Mouse (Mus musculus) neural tube, embryonic 11.5 days (tissue): ENCODE results near the gene Sbf2. TPM values are rescaled to one million over a fixed set of nuclear protein-coding genes. Genes with fewer than 3 reads are reported as not detected.

ENCODE experiments used
- ATAC-seq: fragments of 200-750 bp; cut with Nextera tagmentation; 2 replicates; pipeline ENCODE4 v1.8.0; 2017; ENCODE audit warnings: moderate number of reproducible peaks, mild to moderate bottlenecking, moderate TSS enrichment, moderate library complexity; ENCODE audit not compliant: insufficient read depth, low FRiP score, low TSS enrichment
- DNase-seq: peaks from one replicate; pipeline ENCODE4 v3.0.0-alpha.2; 2015; ENCODE audit warnings: low spot score
- H3K27ac ChIP-seq: fragments of 300-500 bp; sonication (generic); 2 replicates; pipeline ENCODE4 v1.5.1; 2014; ENCODE audit warnings: low read depth, mild to moderate bottlenecking, low read length
- H3K27me3 ChIP-seq: fragments of 300-500 bp; sonication (generic); 2 replicates; pipeline ENCODE4 v1.6.1; 2014; ENCODE audit warnings: mild to moderate bottlenecking, low read length, mixed read lengths; ENCODE audit not compliant: control insufficient read depth, insufficient read depth
- H3K36me3 ChIP-seq: fragments of 300-500 bp; sonication (generic); 2 replicates; pipeline ENCODE4 v1.6.1; 2014; ENCODE audit warnings: mild to moderate bottlenecking, low read length, moderate library complexity, mixed read lengths; ENCODE audit not compliant: control insufficient read depth, insufficient read depth
- H3K4me1 ChIP-seq: fragments of 300-500 bp; sonication (generic); 2 replicates; pipeline ENCODE4 v1.6.1; 2014; ENCODE audit warnings: low read length, mixed read lengths; ENCODE audit not compliant: control insufficient read depth, insufficient read depth
- H3K4me2 ChIP-seq: fragments of 300-500 bp; sonication (generic); 2 replicates; pipeline ENCODE4 v1.6.1; 2014; ENCODE audit warnings: low read depth, mild to moderate bottlenecking, moderate library complexity
- H3K4me3 ChIP-seq: fragments of 300-500 bp; sonication (generic); 2 replicates; pipeline ENCODE4 v1.5.1; 2014; ENCODE audit warnings: low read depth, low read length
- H3K9ac ChIP-seq: fragments of 300-500 bp; sonication (generic); 2 replicates; pipeline ENCODE4 v1.6.1; 2014; ENCODE audit warnings: mild to moderate bottlenecking, low read length
- H3K9me3 ChIP-seq: fragments of 300-500 bp; sonication (generic); 2 replicates; pipeline ENCODE4 v1.6.1; 2016; ENCODE audit warnings: low read length; ENCODE audit not compliant: control insufficient read depth
- WGBS: fragments of 180-500 bp; shearing (Covaris S2); extraction: QIAGEN DNeasy Blood & Tissue Kit; methylation state at CpG from one replicate; pipeline ENCODE4 v1.1.7; 2014; 5-methylcytosine and 5-hydroxymethylcytosine counted together
- polyA plus RNA-seq: library from polyadenylated mRNA; unstranded; fragments of >200 nt; fragmentation: Nextera tagmentation; extraction: Ambion mirVana; gene quantifications from 2 replicates; pipeline ENCODE4 v1.2.1, GENCODE M21; 2014

Gene Sbf2
- polyA plus RNA-seq, 1 experiment from 2014 or later = 40.5 TPM

GRCm38 (mm10) chr7:110516241-110517220 is 98.2 kb downstream of the Sbf2 start:
- Histone ChIP-seq H3K4me3 (no peak overlapping the region), H3K9ac (no peak overlapping the region), H3K27me3 (no peaks in the 10 kb centered on the region), H3K36me3 (no peaks in the 10 kb centered on the region), H3K4me1 (no peaks in the 10 kb centered on the region), H3K27ac (no peak overlapping the region), H3K9me3 (no peaks in the 10 kb centered on the region), H3K4me2 (no peak overlapping the region)
- ATAC-seq = no peak
- WGBS = 89% methylated on average over 2 of the region's 2 CpGs
- no peak for DNase-seq

GRCm38 (mm10) chr7:110514131-110514530 is 100.6 kb downstream of the Sbf2 start:
- Histone ChIP-seq H3K9ac (no peak overlapping the region), H3K9me3 (no peaks in the 10 kb centered on the region), H3K4me1 (no peaks in the 10 kb centered on the region), H3K27ac (no peak overlapping the region), H3K4me2 (no peak overlapping the region), H3K36me3 (no peaks in the 10 kb centered on the region), H3K4me3 (no peak overlapping the region), H3K27me3 (no peaks in the 10 kb centered on the region)
- ATAC-seq (no peak), DNase-seq (no peak)

- H3K4me1 ChIP-seq = no peaks in the 10 kb centered on the region
- H3K27ac ChIP-seq = no peak overlapping the region
- no peak overlapping the region for H3K4me2 ChIP-seq
- DNase-seq (no peak), ATAC-seq (no peak)
- 94% methylated on average over 1 of the region's 1 CpGs for WGBS
- no peak overlapping the region for H3K4me3 ChIP-seq
- H3K9ac ChIP-seq = no peak overlapping the region
- no peaks in the 10 kb centered on the region for H3K36me3 ChIP-seq
- no peaks in the 10 kb centered on the region for H3K27me3 ChIP-seq
- H3K9me3 ChIP-seq = no peaks in the 10 kb centered on the region
These were observed 116.1 kb downstream of the Sbf2 start for GRCm38 (mm10) chr7:110498653-110499052.

GRCm38 (mm10) chr7:110491038-110491437 is 123.7 kb downstream of the Sbf2 start:
- Histone ChIP-seq H3K4me2 (no peak overlapping the region), H3K27me3 (no peaks in the 10 kb centered on the region), H3K9me3 (no peaks in the 10 kb centered on the region), H3K4me1 (no peaks in the 10 kb centered on the region), H3K36me3 (no peaks in the 10 kb centered on the region), H3K4me3 (no peak overlapping the region), H3K27ac (no peak overlapping the region), H3K9ac (no peak overlapping the region)
- DNase-seq (no peak), ATAC-seq (no peak)
- WGBS = 90% methylated on average over 5 of the region's 5 CpGs

GRCm38 (mm10) chr7:110485051-110485450 is 129.7 kb downstream of the Sbf2 start:
- WGBS = 93% methylated on average over 5 of the region's 5 CpGs
- Histone ChIP-seq H3K4me1 (no peaks in the 10 kb centered on the region), H3K4me3 (no peak overlapping the region), H3K27ac (no peak overlapping the region), H3K9me3 (no peaks in the 10 kb centered on the region), H3K4me2 (no peak overlapping the region), H3K9ac (no peak overlapping the region), H3K27me3 (no peaks in the 10 kb centered on the region), H3K36me3 (no peaks in the 10 kb centered on the region)
- DNase-seq = no peak
- no peak for ATAC-seq

GRCm38 (mm10) chr7:110470987-110471386 is 143.7 kb downstream of the Sbf2 start:
- ATAC-seq = no peak
- no peaks in the 10 kb centered on the region for H3K9me3 ChIP-seq
- WGBS = 88% methylated on average over 6 of the region's 6 CpGs
- H3K9ac ChIP-seq = no peak overlapping the region
- H3K27ac ChIP-seq = no peak overlapping the region
- no peak overlapping the region for H3K4me3 ChIP-seq
- H3K4me2 ChIP-seq = no peak overlapping the region
- H3K27me3 ChIP-seq = no peaks in the 10 kb centered on the region
- no peak for DNase-seq
- H3K4me1 ChIP-seq = no peaks in the 10 kb centered on the region
- H3K36me3 ChIP-seq = no peaks in the 10 kb centered on the region

- WGBS = 92% methylated on average over 5 of the region's 5 CpGs
- DNase-seq (no peak), ATAC-seq (no peak)
- no peak overlapping the region for H3K27ac ChIP-seq
- no peak overlapping the region for H3K4me3 ChIP-seq
- H3K36me3 ChIP-seq = no peaks in the 10 kb centered on the region
- H3K9me3 ChIP-seq = no peaks in the 10 kb centered on the region
- H3K4me2 ChIP-seq = no peak overlapping the region
- no peak overlapping the region for H3K9ac ChIP-seq
- H3K27me3 ChIP-seq = no peaks in the 10 kb centered on the region
- no peaks in the 10 kb centered on the region for H3K4me1 ChIP-seq
These were observed 151.3 kb downstream of the Sbf2 start for GRCm38 (mm10) chr7:110463471-110463870.

GRCm38 (mm10) chr7:110432301-110432700 is 182.4 kb downstream of the Sbf2 start:
- H3K4me2 ChIP-seq = no peak overlapping the region
- DNase-seq = no peak
- no peak overlapping the region for H3K27ac ChIP-seq
- H3K27me3 ChIP-seq = no peaks in the 10 kb centered on the region
- H3K36me3 ChIP-seq = no peaks in the 10 kb centered on the region
- no peaks in the 10 kb centered on the region for H3K4me1 ChIP-seq
- no peak overlapping the region for H3K4me3 ChIP-seq
- H3K9ac ChIP-seq = no peak overlapping the region
- ATAC-seq = no peak
- no peaks in the 10 kb centered on the region for H3K9me3 ChIP-seq
- WGBS = 30% methylated on average over 4 of the region's 4 CpGs

- DNase-seq (no peak), ATAC-seq (no peak)
- H3K4me3 ChIP-seq = no peak overlapping the region
- no peaks in the 10 kb centered on the region for H3K4me1 ChIP-seq
- H3K27me3 ChIP-seq = no peaks in the 10 kb centered on the region
- no peaks in the 10 kb centered on the region for H3K36me3 ChIP-seq
- H3K9ac ChIP-seq = no peak overlapping the region
- no peak overlapping the region for H3K4me2 ChIP-seq
- WGBS = 76% methylated on average over 1 of the region's 1 CpGs
- no peaks in the 10 kb centered on the region for H3K9me3 ChIP-seq
- no peak overlapping the region for H3K27ac ChIP-seq
These were observed 198.4 kb downstream of the Sbf2 start for GRCm38 (mm10) chr7:110416318-110416717.
